Mouse (Mus musculus) liver, embryonic 12.5 days (tissue): Measurements from ENCODE around the gene Cox6a1. TPM values are rescaled to one million over a fixed set of nuclear protein-coding genes. Genes with fewer than 3 reads are reported as not detected.

ENCODE experiments used
- ATAC-seq: fragments of 200-750 bp; cut with Nextera tagmentation; 2 replicates; pipeline ENCODE4 v1.8.0; 2017; ENCODE audit warnings: moderate number of reproducible peaks, mild to moderate bottlenecking, moderate library complexity
- H3K27ac ChIP-seq: fragments of 300-500 bp; sonication (generic); 2 replicates; pipeline ENCODE4 v1.5.1; 2016; ENCODE audit warnings: mild to moderate bottlenecking
- H3K27me3 ChIP-seq: fragments of 300-500 bp; sonication (generic); replicated peaks from 2 replicates; pipeline ENCODE4 v1.6.1; 2016; ENCODE audit warnings: mild to moderate bottlenecking, moderate library complexity
- H3K36me3 ChIP-seq: fragments of 300-500 bp; sonication (generic); 2 replicates; pipeline ENCODE4 v1.6.1; 2016; ENCODE audit warnings: mild to moderate bottlenecking, moderate library complexity
- H3K4me1 ChIP-seq: fragments of 300-500 bp; sonication (generic); 2 replicates; pipeline ENCODE4 v1.6.1; 2016
- H3K4me2 ChIP-seq: fragments of 300-500 bp; sonication (generic); 2 replicates; pipeline ENCODE4 v1.6.1; 2016; ENCODE audit warnings: mild to moderate bottlenecking, moderate library complexity
- H3K4me3 ChIP-seq: fragments of 300-500 bp; sonication (generic); 2 replicates; pipeline ENCODE4 v1.5.1; 2016; ENCODE audit warnings: mild to moderate bottlenecking, moderate library complexity
- H3K9ac ChIP-seq: fragments of 300-500 bp; sonication (generic); 2 replicates; pipeline ENCODE4 v1.6.1; 2016; ENCODE audit warnings: mild to moderate bottlenecking, moderate library complexity
- H3K9me3 ChIP-seq: fragments of 300-500 bp; sonication (generic); replicated peaks from 2 replicates; pipeline ENCODE4 v1.6.1; 2016; ENCODE audit warnings: mild to moderate bottlenecking, moderate library complexity
- WGBS: fragments of 180-500 bp; shearing (Covaris S2); methylation state at CpG from one replicate; pipeline ENCODE4 v1.1.7; 2016; ENCODE audit not compliant: insufficient replicate concordance; 5-methylcytosine and 5-hydroxymethylcytosine counted together
- polyA plus RNA-seq: library from polyadenylated mRNA; unstranded; fragments of >200 nt; fragmentation: Nextera tagmentation; extraction: Ambion mirVana; gene quantifications from 2 replicates; pipeline ENCODE4 v1.2.1, GENCODE M21; 2016

The Cox6a1 gene
- polyA plus RNA-seq, 1 experiment from 2014 or later, result 814 TPM

DNA sequence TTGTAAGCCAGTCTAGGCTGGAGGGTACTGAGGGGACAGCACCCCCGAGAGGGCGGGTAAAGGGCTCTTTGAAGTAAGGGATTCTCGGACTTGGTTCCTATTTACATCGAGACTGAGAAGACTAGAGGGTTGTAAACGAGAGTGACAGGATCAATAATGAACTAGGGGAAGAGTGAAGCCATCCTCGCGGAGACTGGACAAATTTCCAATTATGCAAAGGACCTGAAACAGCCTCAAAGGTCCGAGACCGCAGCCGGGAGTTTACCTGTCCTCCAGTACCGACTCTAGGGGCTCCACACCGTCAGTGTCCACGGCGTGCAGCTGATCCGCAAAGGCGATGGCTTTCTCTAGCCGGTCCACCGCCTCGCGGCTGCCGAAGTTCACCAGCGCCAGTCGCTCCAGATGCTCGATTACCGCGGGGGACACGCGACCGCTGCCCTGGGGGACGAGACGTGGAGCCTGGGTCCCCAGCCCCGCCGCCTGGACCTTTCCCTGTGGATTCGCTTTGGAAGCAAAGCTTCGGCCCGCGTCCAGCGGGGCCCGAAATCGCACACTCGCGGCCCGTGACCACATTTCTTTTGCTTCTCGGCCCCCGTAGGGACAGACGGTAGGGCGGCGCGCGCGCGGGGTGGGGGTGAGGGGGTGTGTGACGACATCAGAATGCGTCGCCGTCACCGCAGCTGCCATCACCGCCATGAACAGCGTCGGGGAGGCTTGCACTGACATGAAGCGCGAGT is 8.0 kb downstream of the Cox6a1 start, which contains the start of the genes Gatc and Triap1:
TSS of gene Gatc (minus strand) at position 602 of the 737 bp plus-strand sequence.
TSS of gene Triap1 (plus strand) at position 649 of the 737 bp plus-strand sequence.
- H3K27me3 ChIP-seq, result no peaks in the 10 kb centered on the region
- ATAC-seq, result peak; percentile 90
- peak within 1 kb of the TSS; percentile 93 for H3K9ac ChIP-seq
- H3K4me3 ChIP-seq, result peak within 1 kb of the TSS; percentile 91
- H3K9me3 ChIP-seq, result no peaks in the 10 kb centered on the region
- peak within 1 kb of the TSS; percentile 85 for H3K4me2 ChIP-seq
- H3K27ac ChIP-seq, result peak within 1 kb of the TSS; percentile 91
- peaks cover 48% of the 10 kb centered on the region for H3K4me1 ChIP-seq
- peaks cover 66% of the 10 kb centered on the region for H3K36me3 ChIP-seq
- WGBS, result under 1% methylated on average over 62 of the region's 62 CpGs

DNA sequence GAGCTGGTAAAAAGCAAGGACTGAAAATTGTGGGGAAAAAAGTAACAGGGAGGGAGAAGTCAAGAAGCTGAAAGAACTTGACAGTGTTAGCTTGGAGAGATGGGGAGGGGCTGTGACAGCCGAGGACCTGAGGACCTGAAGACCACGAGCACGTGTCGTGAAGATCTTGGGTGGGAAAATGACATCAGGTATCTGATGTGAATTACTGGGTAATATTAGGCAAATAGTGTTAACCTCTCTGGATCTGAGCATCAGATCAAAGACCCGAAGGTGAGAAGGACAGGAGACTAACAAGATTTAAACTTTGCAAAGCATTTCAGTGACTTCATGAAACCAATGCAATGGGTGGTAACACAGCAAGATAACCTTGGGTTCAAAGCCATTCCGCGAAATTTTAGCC is 8.8 kb downstream of the Cox6a1 start:
- Histone ChIP-seq H3K4me1 (peaks cover 53% of the 10 kb centered on the region), H3K27me3 (no peaks in the 10 kb centered on the region), H3K9ac (peak overlapping the region; percentile 93), H3K4me3 (peak overlapping the region; percentile 91), H3K4me2 (peak overlapping the region; percentile 85), H3K27ac (0 out of 2 replicates have a peak overlapping the region, but pooled peaks have one; percentile 0), H3K36me3 (peaks cover 66% of the 10 kb centered on the region), H3K9me3 (no peaks in the 10 kb centered on the region)
- WGBS, result 12% methylated on average over 7 of the region's 7 CpGs
- no peak for ATAC-seq

DNA sequence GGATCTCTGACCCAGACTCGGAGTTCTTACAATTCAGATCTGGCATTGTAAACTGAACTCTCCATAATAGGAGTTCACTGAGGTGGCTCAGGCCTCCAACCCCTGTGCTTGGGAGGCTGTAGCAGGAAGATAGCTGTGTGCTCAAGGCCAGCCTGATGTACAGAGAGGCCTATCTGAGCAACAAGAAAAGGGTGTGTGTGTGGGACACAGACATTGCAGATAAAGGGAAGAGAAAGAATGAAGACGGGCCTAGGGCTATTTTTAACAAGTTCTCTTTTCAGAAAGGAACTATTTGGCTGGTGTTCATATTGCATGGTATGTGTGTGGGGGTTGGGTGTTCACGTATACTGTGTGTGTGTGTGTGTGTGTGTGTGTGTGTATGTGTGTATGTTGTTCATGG is 15.2 kb downstream of the Cox6a1 start:
- peaks cover 88% of the 10 kb centered on the region for H3K4me1 ChIP-seq
- H3K27me3 ChIP-seq, result no peaks in the 10 kb centered on the region
- ATAC-seq, result peak; percentile 98
- peaks cover 98% of the 10 kb centered on the region for H3K36me3 ChIP-seq
- 15% methylated on average over 3 of the region's 3 CpGs for WGBS
- no peaks in the 10 kb centered on the region for H3K9me3 ChIP-seq
- peak overlapping the region; percentile 92 for H3K27ac ChIP-seq
- H3K9ac ChIP-seq, result peak overlapping the region; percentile 57
- peak overlapping the region; percentile 60 for H3K4me2 ChIP-seq
- H3K4me3 ChIP-seq, result peak overlapping the region; percentile 30

DNA sequence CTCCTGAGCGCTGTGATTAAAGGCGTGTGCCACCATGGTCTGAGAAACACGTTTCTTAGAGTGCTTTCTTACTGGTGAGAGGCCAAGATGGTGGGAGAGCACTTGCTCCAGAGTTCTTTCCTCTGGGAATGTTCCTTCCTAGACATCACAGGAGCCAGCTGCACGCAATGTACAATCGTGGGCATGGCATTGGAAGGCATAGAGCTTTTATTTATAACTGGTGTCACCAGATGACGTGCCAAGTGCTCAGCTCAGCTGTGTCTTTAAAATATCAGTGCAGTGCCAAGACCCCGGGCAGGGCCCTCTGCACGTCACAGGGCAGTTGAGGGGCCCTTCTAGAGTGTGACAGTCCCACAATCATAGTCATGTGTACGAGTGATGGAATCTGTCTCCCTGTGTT is 17.8 kb downstream of the Cox6a1 start:
- 77% methylated on average over 9 of the region's 9 CpGs for WGBS
- Histone ChIP-seq H3K9ac (0 out of 2 replicates have a peak overlapping the region, but pooled peaks have one; percentile 18), H3K9me3 (no peaks in the 10 kb centered on the region), H3K4me1 (peaks cover 79% of the 10 kb centered on the region), H3K4me2 (peak overlapping the region; percentile 87; the same call in 1 of the 2 replicates), H3K4me3 (0 out of 2 replicates have a peak overlapping the region, but pooled peaks have one; percentile 6), H3K27ac (peak overlapping the region; percentile 92), H3K27me3 (no peaks in the 10 kb centered on the region), H3K36me3 (peaks cover 73% of the 10 kb centered on the region)
- no peak for ATAC-seq

DNA sequence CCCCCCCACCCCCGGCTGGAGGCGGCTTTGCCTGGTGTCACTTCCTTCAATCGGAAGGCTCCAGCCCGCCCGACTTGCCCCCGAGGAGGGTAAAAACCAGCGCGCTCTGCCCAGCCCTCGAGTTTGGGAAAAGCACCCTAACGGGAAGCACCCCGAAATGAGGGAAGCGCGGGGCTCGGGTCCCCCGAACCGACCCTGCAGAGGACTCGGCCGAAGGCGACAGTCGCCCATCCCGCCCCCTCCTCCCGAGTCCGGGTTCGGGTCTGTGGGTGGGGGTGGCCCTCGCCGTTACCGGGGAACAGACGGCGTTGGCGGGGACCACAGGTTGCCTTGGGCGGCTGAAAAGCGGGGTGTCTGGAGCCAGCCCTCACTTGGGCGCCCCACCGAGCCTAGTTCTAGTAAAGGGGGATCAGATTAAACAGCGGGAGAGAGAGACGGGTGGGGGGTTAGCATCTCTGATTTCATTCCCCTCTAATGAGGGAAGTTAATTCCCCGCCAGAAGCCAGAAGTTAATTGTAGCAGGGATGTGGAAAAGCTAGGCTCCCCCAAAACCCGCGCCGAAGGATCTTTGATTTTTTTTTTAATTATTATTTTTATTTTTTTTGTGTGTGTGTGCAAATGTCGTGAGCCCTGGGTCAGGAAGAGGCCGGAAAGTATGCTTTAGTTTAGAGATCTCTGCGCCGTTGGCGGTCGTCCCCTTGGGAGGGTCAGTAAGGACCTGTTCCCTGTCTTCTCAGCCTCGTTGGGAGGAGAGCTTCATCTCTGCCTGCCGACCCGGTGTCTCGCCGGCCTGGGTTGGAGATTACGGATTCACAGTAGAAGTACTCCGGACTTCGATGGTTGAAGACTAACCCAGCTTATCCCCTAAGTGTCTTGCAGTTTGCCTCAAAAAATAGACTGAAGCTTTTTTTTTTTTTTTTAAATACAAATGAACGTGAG is 20.9 kb downstream of the Cox6a1 start:
- peak overlapping the region; percentile 96 for H3K27ac ChIP-seq
- H3K9ac ChIP-seq, result peak overlapping the region; percentile 94
- H3K36me3 ChIP-seq, result peaks cover 42% of the 10 kb centered on the region
- no peaks in the 10 kb centered on the region for H3K9me3 ChIP-seq
- H3K27me3 ChIP-seq, result no peaks in the 10 kb centered on the region
- peak overlapping the region; percentile 90 for H3K4me3 ChIP-seq
- H3K4me1 ChIP-seq, result peaks cover 67% of the 10 kb centered on the region
- peak; percentile 22; the same call in 1 of the 2 replicates for ATAC-seq
- H3K4me2 ChIP-seq, result peak overlapping the region; percentile 87
- WGBS, result 1% methylated on average over 53 of the region's 55 CpGs

DNA sequence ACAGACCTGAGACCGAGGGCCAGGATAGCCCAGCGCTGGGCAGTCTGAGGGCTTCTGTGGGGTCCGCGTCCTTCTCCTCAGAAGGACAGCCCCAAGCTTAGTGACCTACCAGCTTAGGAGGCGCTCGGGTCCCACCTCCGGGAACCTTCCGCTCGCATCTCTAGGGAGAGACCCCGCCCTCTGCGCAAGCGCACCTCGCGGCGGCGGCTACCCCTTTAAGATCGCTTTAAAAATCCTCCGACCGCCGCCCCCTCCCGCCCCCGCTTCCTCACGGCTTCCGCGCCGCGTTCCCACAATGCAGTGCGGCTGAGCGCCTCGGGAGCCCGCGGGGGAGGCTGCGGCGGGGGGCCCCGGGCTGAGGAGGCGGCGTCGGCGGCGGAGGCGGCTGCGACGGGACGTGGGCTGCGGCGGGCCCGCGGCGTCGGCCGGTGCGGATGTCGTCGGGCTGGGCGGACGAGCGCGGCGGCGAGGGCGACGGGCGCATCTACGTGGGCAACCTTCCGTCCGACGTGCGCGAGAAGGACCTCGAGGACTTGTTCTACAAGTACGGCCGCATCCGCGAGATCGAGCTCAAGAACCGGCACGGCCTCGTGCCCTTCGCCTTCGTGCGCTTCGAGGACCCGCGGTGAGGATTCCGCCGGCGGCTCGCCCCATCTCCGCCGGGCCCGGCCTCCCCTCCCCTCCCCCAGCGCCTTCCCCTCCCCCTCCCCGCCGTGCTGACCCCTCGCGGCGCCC is 21.7 kb downstream of the Cox6a1 start, which contains the start of gene Srsf9:
TSS of gene Srsf9 (plus strand) at position 303 of the 735 bp plus-strand sequence.
- ATAC-seq, result peak; percentile 89
- peak within 1 kb of the TSS; percentile 96 for H3K27ac ChIP-seq
- H3K4me2 ChIP-seq, result peak within 1 kb of the TSS; percentile 87
- H3K9me3 ChIP-seq, result no peaks in the 10 kb centered on the region
- peak within 1 kb of the TSS; percentile 90 for H3K4me3 ChIP-seq
- peak within 1 kb of the TSS; percentile 94 for H3K9ac ChIP-seq
- peaks cover 33% of the 10 kb centered on the region for H3K36me3 ChIP-seq
- H3K27me3 ChIP-seq, result no peaks in the 10 kb centered on the region
- H3K4me1 ChIP-seq, result peaks cover 58% of the 10 kb centered on the region
- under 1% methylated on average over 89 of the region's 97 CpGs for WGBS

DNA sequence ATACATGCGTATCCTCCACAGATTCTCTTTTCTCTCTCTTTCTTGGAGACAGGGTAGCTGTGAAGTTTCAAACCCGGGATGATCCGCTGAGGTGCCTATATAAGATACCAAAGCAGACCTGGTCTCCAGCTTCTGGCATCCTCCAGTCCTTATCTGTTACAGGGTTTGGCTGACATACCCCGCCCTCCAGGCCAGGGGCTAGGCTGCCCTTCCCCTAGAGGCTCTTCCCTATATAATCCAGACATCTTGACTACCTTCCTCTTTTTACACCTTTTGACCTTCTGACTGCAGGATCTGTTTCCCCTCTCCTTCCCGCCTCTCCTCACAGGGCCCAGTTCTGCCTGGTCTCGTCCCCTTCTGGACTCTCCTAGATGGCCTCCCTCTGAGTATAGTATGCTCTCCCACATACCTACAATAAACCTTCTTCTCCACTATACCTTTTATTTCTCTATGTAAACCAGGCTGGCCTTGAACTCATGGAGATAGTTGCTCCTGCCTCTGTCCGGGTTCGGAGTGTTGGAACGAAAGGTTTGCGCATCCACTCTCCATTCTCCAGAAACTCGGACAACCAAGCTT is 22.4 kb downstream of the Cox6a1 start:
- H3K27me3 ChIP-seq, result no peaks in the 10 kb centered on the region
- WGBS, result 9% methylated on average over 11 of the region's 11 CpGs
- H3K9ac ChIP-seq, result peak overlapping the region; percentile 94
- no peaks in the 10 kb centered on the region for H3K9me3 ChIP-seq
- peak overlapping the region; percentile 90 for H3K4me3 ChIP-seq
- H3K27ac ChIP-seq, result peak overlapping the region; percentile 96
- peaks cover 26% of the 10 kb centered on the region for H3K36me3 ChIP-seq
- peak; percentile 85 for ATAC-seq
- peaks cover 51% of the 10 kb centered on the region for H3K4me1 ChIP-seq
- H3K4me2 ChIP-seq, result peak overlapping the region; percentile 87

DNA sequence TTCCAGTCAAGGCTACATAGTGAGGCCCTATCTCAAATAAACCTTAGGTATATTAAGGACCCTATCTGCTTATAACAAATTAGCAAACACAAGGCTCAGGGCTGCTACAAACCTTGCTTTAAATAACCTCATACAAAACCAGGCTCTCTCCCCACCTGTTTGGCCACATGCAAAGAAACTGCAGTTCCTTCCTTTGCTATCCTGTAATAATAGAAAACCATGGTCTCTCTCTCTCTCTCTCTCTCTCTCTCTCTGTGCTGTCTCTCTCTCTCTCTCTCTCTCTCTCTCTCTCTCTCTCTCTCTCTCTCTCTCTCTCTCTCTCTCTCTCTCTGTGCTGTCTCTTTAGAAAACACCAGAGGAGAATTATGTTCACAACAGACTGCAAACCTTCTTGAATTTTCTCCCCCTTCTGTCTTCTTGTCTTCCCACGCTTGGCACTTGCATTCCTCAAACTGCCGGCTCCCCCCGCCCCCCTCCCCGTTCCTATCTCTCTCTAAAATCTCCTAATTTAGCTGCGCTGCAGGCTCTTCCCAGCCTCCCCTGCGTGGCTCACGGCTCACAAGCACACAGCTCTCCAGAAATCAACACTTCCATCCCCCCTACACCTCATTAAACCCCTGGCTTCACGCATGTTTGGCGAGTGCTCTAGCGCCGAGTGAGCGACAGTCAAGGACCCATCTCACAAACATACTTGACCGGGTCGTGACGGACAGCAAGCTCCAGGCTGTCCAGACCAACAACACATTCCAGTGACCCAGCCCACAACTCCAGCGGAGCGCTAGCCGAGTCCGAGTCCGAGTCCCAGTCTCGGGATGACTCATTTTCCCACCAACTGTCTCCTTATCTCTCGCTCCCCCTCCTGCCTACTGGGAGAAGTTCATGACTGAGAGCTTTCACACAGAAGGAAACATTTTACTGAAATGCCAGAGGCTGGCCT is 29.5 kb downstream of the Cox6a1 start:
- H3K4me2 ChIP-seq, result peak overlapping the region; percentile 89
- ATAC-seq, result peak; percentile 79
- H3K4me3 ChIP-seq, result peak overlapping the region; percentile 55
- H3K27me3 ChIP-seq, result no peaks in the 10 kb centered on the region
- peak overlapping the region; percentile 71 for H3K9ac ChIP-seq
- WGBS, result 1% methylated on average over 22 of the region's 22 CpGs
- no peaks in the 10 kb centered on the region for H3K36me3 ChIP-seq
- no peaks in the 10 kb centered on the region for H3K9me3 ChIP-seq
- H3K27ac ChIP-seq, result peak overlapping the region; percentile 74
- H3K4me1 ChIP-seq, result peaks cover 42% of the 10 kb centered on the region

DNA sequence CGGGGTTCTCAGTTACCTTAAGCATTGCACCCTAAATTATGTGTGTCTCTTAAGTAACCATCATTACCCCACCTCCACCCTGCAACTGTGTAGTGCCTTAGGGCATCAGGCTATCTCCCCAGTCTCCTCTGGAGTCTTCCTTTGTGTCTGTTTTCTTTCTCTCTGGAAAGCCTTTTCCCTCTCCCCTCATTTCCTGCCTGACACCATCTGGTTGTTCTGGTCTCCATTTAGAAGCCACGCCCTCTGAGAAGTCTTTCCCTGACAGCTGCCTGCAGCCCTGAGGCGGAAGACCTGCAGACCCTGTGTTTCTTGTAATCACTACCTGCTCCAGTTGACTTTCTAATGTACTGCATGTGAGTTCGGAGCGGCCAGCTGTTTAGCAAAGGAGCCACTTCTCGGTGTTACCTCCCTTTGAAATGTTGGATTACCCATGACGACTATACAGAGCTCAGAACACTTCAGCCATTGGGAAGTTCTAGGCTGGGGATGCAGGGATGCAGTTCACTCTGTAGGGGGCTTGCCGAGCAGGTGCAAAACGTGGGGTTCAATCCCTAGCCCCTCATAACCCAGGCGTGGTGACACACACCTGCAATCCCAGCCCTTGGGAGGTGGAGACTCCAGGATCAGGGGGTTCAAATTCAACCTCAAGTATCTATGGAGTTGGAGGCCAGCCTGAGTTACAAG is 31.0 kb downstream of the Cox6a1 start:
- Histone ChIP-seq H3K4me1 (peaks cover 56% of the 10 kb centered on the region), H3K9me3 (no peaks in the 10 kb centered on the region), H3K27ac (peak overlapping the region; percentile 60), H3K4me2 (peak overlapping the region; percentile 41), H3K27me3 (no peaks in the 10 kb centered on the region), H3K9ac (peak overlapping the region; percentile 44), H3K4me3 (no peak overlapping the region), H3K36me3 (no peaks in the 10 kb centered on the region)
- 13% methylated on average over 10 of the region's 10 CpGs for WGBS
- ATAC-seq, result no peak
